Mouse (Mus musculus) layer of hippocampus, adult 8-10 months (tissue): ENCODE data around the gene C130032M10Rik. TPM values are rescaled to one million over a fixed set of nuclear protein-coding genes. Genes with fewer than 3 reads are reported as not detected.

Experiments used
- DNase-seq, 2 experiments: peaks; one replicate each; pipeline ENCODE4 v3.0.0; 2022; ENCODE audit warnings: low spot score in 2 of 2
- total RNA-seq, 4 experiments: library from RNA; stranded (reverse); gene quantifications; 2 replicates each; pipeline ENCODE4 v1.2.4; 2022

C130032M10Rik gene
- total RNA-seq, 4 experiments from 2014 or later, result not detected

- no peak for DNase-seq
Observed at GRCm38 (mm10) chr9:114548496-114548895, 33.0 kb downstream of the C130032M10Rik start.

DNA sequence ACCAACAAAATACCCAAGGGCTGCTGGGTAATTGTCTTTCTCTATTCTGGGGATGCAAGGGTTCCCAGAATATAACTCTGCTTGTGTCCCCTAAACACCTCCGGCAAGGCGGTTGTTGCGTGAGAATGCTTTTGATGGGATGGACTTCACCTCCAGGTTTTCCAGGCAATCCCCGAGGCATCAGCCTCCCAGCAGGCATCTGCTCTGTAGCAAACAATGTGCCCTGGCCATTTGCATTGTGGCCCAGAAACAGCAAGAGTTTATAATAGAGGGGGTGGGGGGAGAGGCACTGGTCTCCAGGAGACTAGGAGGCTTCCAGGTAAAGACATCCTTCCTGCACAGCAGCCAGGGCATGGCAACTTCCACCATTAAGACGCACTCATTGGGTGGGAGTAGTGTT lies 33.6 kb downstream of the C130032M10Rik start:
- DNase-seq, result no peak

- DNase-seq, result no peak
Observed at GRCm38 (mm10) chr9:114550033-114550432, 34.5 kb downstream of the C130032M10Rik start.

DNA sequence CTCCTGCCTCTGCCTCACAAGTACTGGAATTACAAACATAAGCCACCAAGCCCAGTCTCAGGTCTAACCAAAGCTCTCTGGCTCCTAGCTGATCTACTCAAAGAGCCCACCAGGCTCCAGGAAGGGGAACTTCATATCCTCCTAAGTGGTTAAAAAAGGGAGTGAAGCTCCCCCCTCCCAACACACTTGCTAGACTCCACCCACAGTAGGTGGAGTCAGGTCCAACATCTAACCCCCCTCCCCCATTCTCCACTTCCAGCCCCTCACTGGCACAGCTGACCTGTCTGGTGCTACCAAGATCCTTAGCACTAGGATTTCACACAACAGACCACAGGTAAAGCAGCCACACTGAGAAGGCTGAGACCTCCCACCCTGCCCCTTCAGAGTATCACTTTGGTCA lies 38.3 kb downstream of the C130032M10Rik start:
- no peak for DNase-seq

- DNase-seq, result no peak
Observed at GRCm38 (mm10) chr9:114554355-114554979, 39.0 kb downstream of the C130032M10Rik start.

DNA sequence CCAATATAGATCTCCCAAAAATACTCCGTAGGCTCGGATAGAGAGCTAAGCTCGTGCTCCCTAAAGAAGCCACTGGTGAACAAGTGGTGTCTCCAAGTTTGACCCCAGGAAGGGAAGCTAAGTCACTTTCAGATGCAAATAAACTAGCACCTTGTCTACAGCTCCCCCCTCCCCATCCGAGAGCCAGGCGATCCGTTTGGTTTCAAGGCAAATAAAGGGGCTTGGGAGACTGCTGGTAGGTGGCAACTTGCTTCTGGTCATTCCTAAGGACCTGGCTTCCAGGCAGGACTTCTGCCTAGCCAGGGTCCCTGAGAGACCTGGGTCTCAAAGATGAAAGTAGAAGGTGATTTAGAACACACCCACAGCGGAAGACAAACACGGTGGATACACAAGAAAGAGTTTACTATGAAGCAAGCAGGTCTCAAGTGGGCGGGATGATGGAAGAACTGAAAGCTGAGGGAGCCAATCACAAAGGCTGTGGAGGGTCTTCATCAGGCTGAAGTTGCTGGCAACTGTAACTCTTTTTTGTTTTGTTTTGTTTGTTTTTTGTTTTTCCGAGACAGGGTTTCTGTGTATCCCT lies 40.9 kb downstream of the C130032M10Rik start:
- no peak for DNase-seq

DNA sequence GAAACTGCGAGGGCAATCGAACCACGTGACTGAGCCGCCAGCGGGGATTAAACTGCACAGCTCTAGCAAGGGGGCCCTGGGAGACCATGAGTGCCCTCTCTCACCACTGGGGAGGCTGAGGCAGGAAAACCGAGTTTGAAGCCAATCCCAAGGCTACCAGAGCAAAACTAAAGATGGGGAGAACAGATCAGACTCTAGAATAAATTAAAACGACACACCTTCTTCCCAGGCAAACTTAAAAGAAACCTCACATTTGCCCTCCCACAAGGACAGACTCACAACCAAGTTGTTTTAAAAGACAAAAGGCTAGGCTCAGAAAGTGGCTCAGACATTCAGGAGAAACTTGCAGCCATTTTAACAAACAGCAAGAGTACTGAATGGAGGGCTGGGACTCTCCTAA lies 41.6 kb downstream of the C130032M10Rik start:
- no peak for DNase-seq

- no peak for DNase-seq
Observed at GRCm38 (mm10) chr9:114560141-114560540, 44.6 kb downstream of the C130032M10Rik start.

DNA sequence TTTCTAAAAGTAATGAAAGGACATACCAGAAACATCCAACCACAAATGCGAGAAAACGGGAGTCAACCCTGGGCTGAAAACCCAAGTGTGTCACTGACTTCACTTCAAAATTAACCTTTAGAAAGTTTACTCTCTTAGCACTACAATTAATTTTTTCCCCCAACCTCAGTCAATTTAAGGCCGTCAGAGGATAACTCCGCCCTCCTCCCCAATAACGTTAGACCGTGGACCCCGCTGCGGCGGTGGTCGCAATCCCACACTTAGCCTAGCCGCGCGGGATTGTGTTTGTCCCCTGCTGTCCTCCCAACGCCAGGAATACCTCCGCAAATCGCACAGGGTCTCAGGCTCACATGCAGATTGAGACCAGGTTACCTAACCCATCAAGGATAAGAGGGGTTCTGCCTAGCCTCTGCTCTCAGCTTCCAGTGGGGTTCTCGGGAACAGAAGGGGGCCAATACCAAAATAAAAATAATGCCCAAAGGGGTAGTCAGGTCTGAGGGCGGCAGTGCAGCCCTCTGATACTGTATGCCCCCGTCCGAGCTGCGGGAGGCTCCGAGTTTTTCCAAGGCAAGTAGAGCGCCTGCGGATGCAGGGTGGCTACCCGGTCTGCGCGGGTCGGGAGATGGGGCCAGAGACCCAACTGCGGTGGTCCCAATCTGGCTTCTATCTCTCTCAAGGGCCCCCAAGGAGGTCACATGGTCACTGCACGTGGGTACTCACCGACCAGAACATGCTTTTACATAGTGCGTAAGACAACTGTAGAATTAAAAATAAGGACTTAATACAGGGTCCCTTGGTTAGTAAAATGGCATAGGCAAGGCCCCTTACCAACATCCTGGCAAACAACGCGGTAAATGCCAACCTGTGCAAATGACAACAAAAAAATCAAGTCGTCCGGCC lies 45.5 kb downstream of the C130032M10Rik start:
- no peak for DNase-seq

DNA sequence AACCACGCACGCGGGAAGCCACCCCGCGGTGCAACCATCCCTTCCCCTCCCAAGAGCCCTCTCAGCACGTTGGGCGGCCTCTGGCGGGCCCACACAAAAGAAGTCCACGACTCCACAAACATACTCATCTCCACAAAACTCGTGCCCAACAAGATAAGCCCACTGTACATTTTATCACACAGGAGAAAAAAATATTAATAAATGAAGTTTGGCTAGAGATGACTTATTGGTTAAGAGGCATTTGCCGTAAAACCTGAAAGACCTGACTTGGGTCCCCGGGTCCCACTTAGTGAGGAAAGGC lies 46.1 kb downstream of the C130032M10Rik start:
- DNase-seq, result no peak

DNA sequence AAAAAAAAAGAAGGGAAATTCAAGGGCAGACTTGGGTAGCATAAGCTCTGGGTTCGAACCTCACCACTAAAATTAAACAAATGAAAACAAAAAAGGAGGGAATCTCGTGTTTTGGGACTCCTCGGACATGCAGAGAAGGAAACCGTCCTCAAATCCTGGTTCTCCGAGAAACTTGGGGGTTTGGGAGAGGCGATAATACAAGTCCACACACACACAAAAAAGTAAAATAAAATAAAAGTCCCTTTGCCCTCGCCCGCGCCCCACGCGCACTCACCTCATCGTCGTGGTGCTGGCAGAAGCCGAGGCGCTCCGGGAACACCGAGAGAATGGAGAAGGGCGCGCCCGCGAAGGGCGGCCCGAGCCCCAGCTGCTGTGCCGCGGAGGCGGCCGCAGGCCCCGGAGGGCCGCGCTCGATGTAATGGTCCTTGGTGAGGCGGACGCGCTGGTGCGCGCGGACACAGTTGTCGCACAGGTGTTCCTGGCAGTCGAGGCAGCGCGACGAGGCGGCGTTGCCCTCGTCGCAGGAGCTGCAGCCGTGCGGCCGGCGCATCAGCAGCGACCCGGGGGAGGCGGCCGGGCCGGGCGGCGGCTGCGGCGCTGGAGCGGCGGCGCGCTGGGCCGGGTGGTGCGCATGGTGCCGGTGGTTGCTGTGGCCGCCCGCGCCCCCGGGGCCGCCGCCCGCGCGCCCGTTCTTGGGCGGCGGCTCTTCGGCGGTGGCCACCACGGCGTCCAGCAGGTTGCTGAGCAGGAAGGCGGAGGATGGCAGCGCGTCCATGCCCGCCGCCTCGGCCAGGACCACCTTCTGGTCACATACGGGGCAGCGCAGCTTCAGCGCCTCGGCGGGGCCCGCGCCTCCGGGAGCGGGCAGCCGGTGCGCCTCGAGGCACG lies 46.8 kb downstream of the C130032M10Rik start:
- DNase-seq, result no peak

DNA sequence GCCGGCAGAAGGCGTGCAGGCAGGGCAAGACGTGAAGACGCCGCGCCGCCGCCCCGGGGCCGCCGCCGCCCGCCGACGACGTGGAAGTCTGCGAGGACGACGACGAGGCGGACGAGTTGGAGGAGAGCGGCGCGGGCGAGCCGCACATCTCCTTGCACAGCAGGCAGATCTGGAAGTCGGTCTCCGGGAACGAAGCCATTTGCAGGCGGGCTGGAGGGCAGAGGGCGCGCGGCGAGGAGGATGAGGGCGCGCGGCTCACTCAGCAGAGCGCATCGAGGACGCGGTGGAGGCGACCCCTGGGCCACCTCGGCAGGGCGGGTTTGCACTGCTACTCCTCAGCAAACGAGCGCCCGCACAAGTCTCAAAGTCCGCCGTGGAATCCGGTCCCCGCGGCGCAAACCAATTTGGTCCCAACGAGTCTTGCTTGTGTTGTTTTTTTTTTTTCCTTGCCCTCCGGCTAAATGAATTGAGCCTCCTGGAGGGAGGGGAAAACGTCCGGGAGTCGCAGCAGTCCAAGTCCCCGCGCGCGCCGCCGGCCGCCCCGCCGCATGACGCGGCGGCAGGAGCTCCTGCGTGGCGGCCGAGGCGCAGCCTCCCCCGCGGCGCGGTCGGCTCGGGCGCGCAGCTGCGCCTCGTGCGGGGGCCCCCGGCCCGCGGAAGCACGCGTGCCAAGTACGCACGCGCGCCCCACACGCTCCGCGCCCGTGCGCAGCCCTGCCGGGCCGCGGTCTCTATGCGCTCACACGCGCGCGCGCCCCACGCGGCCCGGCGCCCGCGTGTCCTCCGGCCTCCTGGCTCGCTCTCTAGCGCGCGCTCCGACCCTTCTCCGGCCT lies 47.6 kb downstream of the C130032M10Rik start:
- no peak for DNase-seq

DNA sequence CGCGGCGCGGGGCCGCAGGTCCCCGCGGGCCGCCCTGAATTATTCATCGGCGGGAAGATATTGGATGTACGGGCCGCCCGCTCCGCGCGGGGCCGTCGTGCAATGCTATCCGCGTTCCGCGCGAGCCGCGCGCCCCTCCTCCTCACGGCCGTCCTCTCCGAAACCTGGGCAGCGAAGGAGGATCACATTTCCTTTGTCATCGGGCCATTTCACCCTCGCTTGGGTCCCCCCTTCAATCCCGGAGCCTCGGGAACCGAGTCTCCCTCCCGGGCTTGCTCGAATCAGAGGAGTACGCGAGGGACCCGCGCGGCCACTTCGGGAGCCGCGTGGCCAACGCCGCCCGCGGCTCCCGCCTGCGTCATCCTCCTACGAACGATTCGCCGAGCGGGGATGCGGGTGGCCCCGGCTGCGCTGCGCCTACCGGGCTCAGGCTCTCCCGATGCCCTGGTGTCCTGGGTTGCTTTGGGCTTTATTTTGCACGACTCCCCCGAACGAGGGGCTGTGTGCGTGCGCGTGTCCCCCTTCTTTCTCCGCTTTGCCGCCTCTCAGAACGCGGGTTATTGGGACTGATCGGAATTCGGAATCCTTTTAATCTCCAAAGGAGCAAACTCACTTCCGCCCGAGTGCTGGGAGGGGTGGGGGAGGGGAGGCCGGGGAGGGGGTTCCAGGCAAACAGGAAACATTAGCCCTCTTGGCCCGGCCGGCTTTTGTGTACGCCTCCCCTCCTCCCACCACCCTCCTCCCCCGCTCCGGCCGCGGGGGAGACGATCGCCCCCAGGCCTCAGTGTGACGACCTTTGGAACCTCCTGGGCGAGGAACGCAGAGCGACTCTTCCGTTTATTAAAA lies 48.5 kb downstream of the C130032M10Rik start, which contains the start of gene Trim71:
Gene Trim71, minus strand, starts transcription at position 609 of the 846 bp plus-strand sequence.
- peak in 1 of 2 experiments; percentile 23 for DNase-seq

DNA sequence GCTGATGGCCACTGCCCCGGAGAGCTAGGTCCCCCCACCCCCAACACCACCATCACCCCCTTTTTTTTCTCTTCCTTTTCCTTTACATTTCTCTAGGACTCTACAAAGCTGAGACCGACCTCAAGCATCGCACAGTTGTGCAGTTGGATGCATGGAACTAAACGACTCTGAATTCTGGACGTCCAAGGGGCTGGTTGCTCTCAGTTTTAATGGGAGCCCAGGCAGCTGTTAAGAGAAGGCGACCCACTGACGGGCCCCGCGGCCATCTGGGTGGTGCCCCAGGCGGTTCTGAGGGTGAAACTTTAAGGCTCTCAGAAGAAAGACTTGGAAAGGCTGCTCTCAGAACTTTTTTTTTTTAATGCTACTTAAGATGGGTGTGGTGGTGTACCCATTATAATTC lies 49.2 kb downstream of the C130032M10Rik start:
- DNase-seq, result no peak

Other genes starting within 250 kb of the C130032M10Rik start
- not detected for gene Bcl2a1c, start 185.6 kb upstream of the C130032M10Rik start, total RNA-seq
- 1 to 10 TPM; 6.1 to 9.8 (median 8.3) TPM for gene Crtap, start 125.0 kb upstream of the C130032M10Rik start, total RNA-seq
- 10 to 100 TPM; 20.2 to 40.0 (median 30.7) TPM for gene Glb1, start 114.6 kb upstream of the C130032M10Rik start, total RNA-seq
- gene Tmppe, start 114.6 kb upstream of the C130032M10Rik start, total RNA-seq, result 10 to 100 TPM; 10.6 to 13.4 (median 12.4) TPM
- not detected for gene Ccr4, start 10.8 kb upstream of the C130032M10Rik start, total RNA-seq
- gene Trim71, start 48.7 kb downstream of the C130032M10Rik start, total RNA-seq, result 1 to 10 TPM; 1.3 to 1.9 (median 1.6) TPM
- 10 to 100 TPM; 48.5 to 56.0 (median 53.2) TPM for gene Cnot10, start 124.5 kb downstream of the C130032M10Rik start, total RNA-seq
- gene Dync1li1, start 173.1 kb downstream of the C130032M10Rik start, total RNA-seq, result 10 to 100 TPM; 84.7 to 97.3 (median 90.5) TPM
- 10 to 100 TPM; 19.3 to 33.9 (median 25.7) TPM for gene Cmtm6, start 215.4 kb downstream of the C130032M10Rik start, total RNA-seq